Mouse (Mus musculus): ENCODE data around the gene Fam71d. TPM values are rescaled to one million over a fixed set of nuclear protein-coding genes. Genes with fewer than 3 reads are reported as not detected.

The Fam71d gene
- polyA plus RNA-seq (2014; fragmentation: Illumina TruSeq; extraction: RNeasy Lipid Tissue Mini Kit (QIAGEN cat#74804); ENCODE audit: low read depth, low replicate concordance) = not detected

DNA sequence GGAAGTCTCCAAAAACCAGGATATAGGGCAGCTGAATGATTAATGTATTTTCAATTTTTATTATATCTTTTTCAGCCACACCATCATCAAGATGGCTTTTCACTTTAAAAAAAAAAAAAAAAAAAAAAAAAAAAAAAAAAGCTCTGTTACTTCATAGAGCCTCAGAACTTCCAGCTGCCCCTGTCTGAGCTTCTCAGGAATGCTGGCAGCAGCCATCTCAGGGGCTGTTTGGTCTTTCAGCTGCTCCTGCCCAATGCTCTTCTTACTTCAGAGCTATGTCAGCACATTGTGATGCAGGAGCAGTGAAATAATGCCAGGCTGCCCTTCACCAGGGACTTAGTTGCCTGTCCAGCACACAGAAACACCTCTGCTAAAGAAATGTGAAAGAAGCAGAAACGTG is at the start of gene Fam71d:
Gene Fam71d, plus strand, starts transcription at position 211 of the 400 bp plus-strand sequence.

DNA sequence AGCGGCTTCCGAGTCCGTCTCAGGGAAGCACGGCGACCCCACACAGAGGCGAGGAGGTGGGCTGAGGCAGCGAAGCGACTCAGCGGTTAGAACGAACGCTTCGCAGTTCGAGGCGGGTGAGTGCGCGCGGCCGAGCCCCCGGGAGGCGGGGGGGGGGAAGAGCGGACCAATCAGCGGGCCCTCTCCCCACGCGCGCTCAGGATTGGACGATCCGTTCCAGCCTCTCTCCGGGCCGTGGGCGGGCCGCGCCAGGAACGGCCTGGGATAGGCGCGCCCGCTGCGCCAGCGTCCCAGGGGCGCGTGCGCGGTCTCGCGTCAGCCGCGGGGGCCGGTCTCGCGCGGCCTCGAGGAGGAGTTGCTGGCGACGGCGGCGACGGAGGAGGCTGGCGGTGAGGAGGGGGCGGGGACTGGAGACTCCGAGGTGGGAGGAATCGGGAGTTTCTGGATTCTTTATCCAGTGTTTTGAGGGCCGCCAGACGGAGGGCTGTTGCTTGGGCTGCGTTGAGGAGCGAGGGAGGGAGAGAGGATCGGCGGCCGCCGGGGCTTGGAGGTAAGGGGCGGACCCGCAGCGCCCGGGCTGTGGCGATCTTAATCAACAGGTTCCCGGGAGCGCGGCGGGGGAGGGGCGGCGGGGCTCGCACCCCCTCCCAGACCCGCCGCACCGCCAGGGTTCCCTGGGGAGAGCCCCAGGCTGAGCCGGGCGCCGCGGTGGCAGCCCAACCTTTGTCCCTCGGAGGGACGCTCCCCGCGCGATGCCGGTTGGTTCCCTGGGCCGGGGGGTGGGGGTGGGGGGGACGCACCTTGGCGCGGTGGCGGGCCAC is 57.4 kb downstream of the Fam71d start, which contains the start of gene Mpp5:
Gene Mpp5, plus strand, starts transcription at position 351 of the 821 bp plus-strand sequence.

Other genes with a start within 250 kb of the Fam71d start
- 99.7 TPM for gene Mpp5, start 57.4 kb downstream of the Fam71d start, polyA plus RNA-seq (2014; fragmentation: Illumina TruSeq; extraction: RNeasy Lipid Tissue Mini Kit (QIAGEN cat#74804); ENCODE audit: low read depth, low replicate concordance)
- 134 TPM for gene Atp6v1d, start 170.1 kb downstream of the Fam71d start, polyA plus RNA-seq (2014; fragmentation: Illumina TruSeq; extraction: RNeasy Lipid Tissue Mini Kit (QIAGEN cat#74804); ENCODE audit: low read depth, low replicate concordance)
- 149 TPM for gene Eif2s1, start 170.3 kb downstream of the Fam71d start, polyA plus RNA-seq (2014; fragmentation: Illumina TruSeq; extraction: RNeasy Lipid Tissue Mini Kit (QIAGEN cat#74804); ENCODE audit: low read depth, low replicate concordance)
- gene Plek2, start 215.4 kb downstream of the Fam71d start, polyA plus RNA-seq (2014; fragmentation: Illumina TruSeq; extraction: RNeasy Lipid Tissue Mini Kit (QIAGEN cat#74804); ENCODE audit: low read depth, low replicate concordance) = not detected